Mouse (Mus musculus) MEL (cell line): ENCODE results near the gene Ikbke.

ENCODE experiments used
- CTCF ChIP-seq, 3 experiments: IDR thresholded peaks in 2 of 3; conservative IDR thresholded peaks in 1 of 3; 2 replicates each; pipeline ENCODE4 v1.5.1; 2011 to 2012; ENCODE audit warnings: low read length in 3 of 3, low read depth in 2 of 3, mild to moderate bottlenecking in 2 of 3, improper control_type of control experiment in 1 of 3, inconsistent platforms in 1 of 3, mixed read lengths in 1 of 3, moderate library complexity in 1 of 3; ENCODE audit not compliant: control insufficient read depth in 1 of 3, insufficient read depth in 1 of 3, poor library complexity in 1 of 3, severe bottlenecking in 1 of 3
- E2F4 ChIP-seq: IDR thresholded peaks from 2 replicates; pipeline ENCODE4 v1.6.1; 2011; ENCODE audit warnings: low read depth, low read length, improper control_type of control experiment, borderline replicate concordance
- EP300 ChIP-seq, 2 experiments: IDR thresholded peaks; 2 replicates each; pipeline ENCODE4 v1.6.1; 2011; ENCODE audit warnings: improper control_type of control experiment in 2 of 2, low read length in 2 of 2, low read depth in 1 of 2, mild to moderate bottlenecking in 1 of 2
- MEF2A ChIP-seq: IDR thresholded peaks from 2 replicates; pipeline ENCODE4 v1.6.1; 2014; ENCODE audit warnings: low read depth, mild to moderate bottlenecking, inconsistent platforms, low read length, improper control_type of control experiment; ENCODE audit not compliant: poor library complexity, insufficient replicate concordance, severe bottlenecking; ENCODE audit errors: extremely low read depth
- POLR2A ChIP-seq, 2 experiments: IDR thresholded peaks; 2 replicates each; pipeline ENCODE4 v1.6.1; 2011 to 2012; ENCODE audit warnings: low read length in 2 of 2, mild to moderate bottlenecking in 2 of 2, control low read depth in 1 of 2, improper control_type of control experiment in 1 of 2, low read depth in 1 of 2, moderate library complexity in 1 of 2; ENCODE audit not compliant: control insufficient read depth in 1 of 2, insufficient read depth in 1 of 2, poor library complexity in 1 of 2
- POLR2AphosphoS2 ChIP-seq: IDR thresholded peaks from 2 replicates; pipeline ENCODE4 v1.6.1; 2011; ENCODE audit warnings: low read length, improper control_type of control experiment
- POLR2AphosphoS5 ChIP-seq: IDR thresholded peaks from 2 replicates; pipeline ENCODE4 v1.6.1; 2012; ENCODE audit warnings: low read depth, borderline replicate concordance, mild to moderate bottlenecking, inconsistent platforms, low read length, moderate library complexity, mixed read lengths
- ZNF384 ChIP-seq: IDR thresholded peaks from 2 replicates; pipeline ENCODE4 v1.6.1; 2012; ENCODE audit warnings: low read depth, mild to moderate bottlenecking, inconsistent platforms, low read length, improper control_type of control experiment

DNA sequence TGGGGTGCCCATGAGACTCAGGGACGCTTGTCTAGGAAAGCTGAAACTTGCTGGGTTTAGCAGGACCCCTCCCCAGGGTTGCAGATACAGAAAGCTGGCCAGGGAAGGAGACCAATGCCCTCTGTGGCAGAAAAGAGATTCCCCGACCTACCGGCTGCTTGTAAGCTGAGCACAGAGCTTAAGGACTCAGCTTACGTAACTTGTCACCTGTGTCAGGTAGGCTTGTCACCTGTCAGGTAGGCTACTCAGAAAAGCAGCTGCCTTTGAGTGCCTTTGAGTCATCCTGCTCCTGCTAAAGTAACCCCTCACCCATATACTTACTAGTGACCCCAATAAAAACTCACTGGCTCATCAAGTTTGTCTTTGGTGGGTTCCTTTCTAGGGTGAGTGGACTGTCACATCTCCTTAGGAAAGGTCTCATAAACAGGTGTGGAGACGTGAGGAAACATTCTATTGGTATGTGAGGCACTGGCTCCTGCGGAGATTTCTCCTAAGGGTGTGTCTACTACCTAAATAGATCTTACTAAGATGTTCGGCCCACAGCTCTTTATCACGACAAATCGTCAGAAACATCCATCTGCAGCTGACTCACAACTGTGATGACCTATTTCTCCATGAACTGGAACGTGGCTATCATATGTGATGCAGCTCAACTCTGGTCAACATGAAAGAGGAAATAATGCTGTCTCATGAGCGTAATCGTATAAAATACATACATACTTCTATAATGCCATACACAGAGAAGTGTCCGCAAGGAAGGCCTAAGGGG, 57.4 kb downstream of the Ikbke start:
- no peak for TF ChIP-seq POLR2A (IDR thresholded peaks at IDR 0.05; ENCODE audit: control insufficient read depth in 1 of 2, insufficient read depth in 1 of 2, low read depth in 1 of 2, low read length in 2 of 2, poor library complexity in 1 of 2)
- no peak for TF ChIP-seq E2F4
- TF ChIP-seq CTCF (IDR thresholded peaks at IDR 0.05 in 2 of 3, conservative IDR thresholded peaks at IDR 0.05 in 1 of 3; ENCODE audit: control insufficient read depth in 1 of 3, insufficient read depth in 1 of 3, low read depth in 2 of 3, low read length in 3 of 3, poor library complexity in 1 of 3, severe bottlenecking in 1 of 3) = no peak
- TF ChIP-seq MEF2A = no peak
- TF ChIP-seq ZNF384 = no peak
- no peak for TF ChIP-seq POLR2AphosphoS5
- no peak for TF ChIP-seq EP300 (IDR thresholded peaks at IDR 0.05; ENCODE audit: low read depth in 1 of 2, low read length in 2 of 2)
- TF ChIP-seq POLR2AphosphoS2 = no peak
